Mouse (Mus musculus) gastrocnemius, postnatal 25 days (tissue): ENCODE results near the gene Ranbp3l. TPM values are rescaled to one million over a fixed set of nuclear protein-coding genes. Genes with fewer than 3 reads are reported as not detected.
"Not testable (repeated sequence)": the region's sequence is repeated elsewhere in the genome, so short reads cannot be mapped to it uniquely, and the experiment has no call there.

Experiments
- DNase-seq: peaks from one replicate; pipeline ENCODE4 v3.0.0; 2022
- long read RNA-seq, 2 experiments: library from polyadenylated mRNA; stranded (forward); transcript quantifications; one replicate each; pipeline ENCODE4 v2.0.0; 2021
- total RNA-seq, 2 experiments: library from RNA; stranded (reverse); gene quantifications; 1 replicate in 1 of 2; 2 replicates in 1 of 2; pipeline ENCODE4 v1.2.3; 2021

The Ranbp3l gene
- under 1 TPM in 1 of 2 experiments, not detected in 1; 0.18 TPM for total RNA-seq
- long read RNA-seq, experiment 1: 0 reads
- long read RNA-seq, experiment 2: 0 reads

DNA sequence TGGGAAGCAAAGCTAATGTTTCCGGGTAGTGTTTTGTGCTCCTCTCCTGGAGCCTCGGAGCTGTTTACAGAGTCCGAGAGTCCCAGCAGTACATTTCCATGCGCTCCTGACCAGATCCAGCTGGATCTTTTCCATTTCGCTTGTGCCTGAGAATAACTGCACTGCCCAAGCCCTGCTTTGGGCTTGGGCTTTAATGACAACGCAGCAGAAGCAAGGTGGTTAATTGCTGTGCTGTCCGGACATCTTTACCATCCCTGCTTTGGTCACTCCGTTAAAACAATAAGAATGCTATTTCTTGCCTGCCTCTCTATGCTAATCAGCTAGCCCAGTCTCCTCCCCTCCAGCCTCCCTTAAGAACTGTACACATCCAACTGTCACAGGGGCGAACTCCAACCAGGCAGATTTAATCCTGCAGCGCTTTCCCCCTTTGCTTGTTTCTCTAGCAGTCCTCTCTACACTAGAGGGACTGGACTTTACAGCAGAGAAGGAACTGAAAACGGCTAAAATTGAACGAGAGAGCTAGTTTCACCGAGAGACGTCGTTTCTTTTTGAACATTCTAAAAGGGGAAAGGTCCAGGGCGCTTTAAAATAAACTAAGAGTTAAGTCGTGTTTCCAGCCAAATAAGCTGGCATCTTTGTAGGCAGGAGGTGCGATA is at the start of gene Ranbp3l:
Gene Ranbp3l, plus strand, starts transcription at position 377 of the 656 bp plus-strand sequence.
- no peak for DNase-seq

DNA sequence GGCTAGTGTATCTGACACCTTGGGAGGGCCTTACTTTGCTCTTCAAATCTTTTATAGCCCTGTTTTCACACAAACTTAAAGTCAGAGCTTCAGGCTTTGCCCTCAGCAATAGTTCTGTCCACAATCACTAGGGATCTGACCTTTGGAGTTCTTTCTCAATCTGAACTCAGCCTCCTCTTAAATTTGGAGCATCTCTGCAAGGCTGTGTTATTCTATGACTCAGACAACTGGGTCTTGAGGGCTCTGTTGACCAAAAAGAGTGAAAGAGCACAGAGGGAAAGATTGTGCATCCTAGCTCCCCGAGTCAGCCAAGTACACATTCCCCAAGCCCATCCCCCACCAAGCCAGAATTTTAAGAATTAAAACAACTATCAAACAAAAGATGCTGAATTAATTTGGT is 37.7 kb upstream of the Ranbp3l start:
- no peak for DNase-seq

DNA sequence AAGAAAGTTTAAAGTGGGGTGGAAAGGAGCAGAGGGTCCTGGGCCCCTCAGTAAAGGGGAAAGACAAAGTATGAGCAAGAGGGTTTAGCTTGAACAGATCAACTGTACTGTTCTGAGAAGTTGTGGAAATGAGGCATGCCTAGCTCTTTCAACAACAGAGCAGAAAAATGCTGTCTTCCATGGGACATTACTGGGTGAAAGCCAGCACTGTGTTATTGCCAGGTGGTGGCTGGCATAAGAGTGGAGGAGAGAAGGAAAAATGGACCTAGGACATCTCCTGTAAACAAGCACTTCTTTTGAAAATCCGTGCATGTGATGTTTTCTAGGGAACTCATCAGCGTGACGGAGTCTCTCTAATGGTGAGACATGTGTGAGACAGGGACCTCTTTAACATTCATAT is 30.8 kb upstream of the Ranbp3l start:
- no peak for DNase-seq

DNA sequence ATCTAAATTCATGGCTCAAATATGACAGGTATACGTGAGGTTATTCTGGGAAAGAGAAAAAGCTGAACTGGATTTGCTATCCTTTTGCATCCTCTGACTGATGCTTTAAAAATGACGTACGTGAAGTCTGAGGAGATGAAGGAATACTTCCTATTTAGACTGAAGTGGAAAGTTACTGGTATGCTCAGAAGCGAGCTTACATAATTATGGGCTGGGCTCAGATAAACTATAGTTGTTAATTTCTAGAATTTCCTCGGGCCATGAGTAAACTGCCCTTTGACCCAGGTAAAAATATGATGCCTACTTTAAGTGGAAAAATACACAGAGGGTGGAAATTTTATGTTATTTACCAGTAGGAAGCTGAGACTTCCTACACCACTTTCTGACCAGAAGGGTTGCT is 26.9 kb upstream of the Ranbp3l start:
- DNase-seq: no peak

DNA sequence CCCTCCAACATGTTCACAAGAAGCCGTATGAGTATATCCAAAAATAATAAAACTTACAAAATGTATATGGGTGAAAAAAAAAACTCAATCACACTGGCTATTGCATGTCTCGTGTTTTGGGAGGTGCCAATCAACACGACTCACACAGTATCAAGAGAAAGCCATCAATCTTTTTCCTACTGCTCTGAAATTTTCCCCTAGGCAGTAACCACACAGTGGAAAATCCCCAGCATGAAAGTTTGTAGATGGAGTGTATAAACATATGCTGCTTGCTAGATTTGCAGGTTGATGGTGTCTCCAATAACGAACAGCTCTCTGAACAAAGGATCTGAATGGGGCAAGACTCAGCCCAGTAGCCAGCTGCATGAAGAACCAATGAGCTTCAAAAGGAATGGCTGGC is 16.9 kb upstream of the Ranbp3l start:
- DNase-seq: no peak

DNA sequence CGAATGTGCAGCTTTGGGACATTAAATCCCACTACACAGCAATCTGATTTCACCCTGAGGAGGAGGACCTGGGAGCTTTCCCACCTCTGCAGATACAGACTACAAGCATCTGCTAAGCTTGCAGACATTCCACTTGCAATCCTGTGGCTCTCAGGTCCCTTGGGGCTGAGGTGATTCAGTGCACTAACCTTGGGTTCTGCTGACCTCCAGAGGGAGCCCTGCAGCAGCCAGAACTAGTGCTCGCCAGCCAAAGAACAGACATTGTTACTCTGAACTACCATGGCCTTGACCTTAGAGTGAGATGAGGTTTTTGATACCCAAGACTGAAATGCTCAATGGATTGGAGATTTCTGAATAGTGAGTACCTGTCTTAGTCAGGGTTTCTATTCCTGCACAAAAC is 4.4 kb upstream of the Ranbp3l start:
- no peak for DNase-seq

DNA sequence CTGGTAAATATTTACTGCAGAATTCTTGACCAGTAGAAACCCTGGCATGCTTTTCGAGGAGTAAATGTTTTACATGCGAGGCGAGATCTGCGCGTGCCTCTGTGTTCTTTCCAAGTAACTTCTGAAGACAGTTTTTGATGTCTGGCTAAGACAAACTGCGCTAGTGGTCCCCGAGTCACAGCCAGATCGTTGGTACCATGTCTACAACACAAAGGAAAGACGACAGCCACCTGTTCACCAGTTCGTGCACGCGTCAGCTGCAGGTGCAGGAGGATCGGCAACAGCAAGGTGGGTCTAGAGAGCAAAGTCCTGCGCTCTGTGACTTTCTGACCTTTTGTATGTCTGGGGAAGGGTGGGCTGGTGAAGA is 463 bp downstream of the Ranbp3l start:
- DNase-seq: no peak

DNA sequence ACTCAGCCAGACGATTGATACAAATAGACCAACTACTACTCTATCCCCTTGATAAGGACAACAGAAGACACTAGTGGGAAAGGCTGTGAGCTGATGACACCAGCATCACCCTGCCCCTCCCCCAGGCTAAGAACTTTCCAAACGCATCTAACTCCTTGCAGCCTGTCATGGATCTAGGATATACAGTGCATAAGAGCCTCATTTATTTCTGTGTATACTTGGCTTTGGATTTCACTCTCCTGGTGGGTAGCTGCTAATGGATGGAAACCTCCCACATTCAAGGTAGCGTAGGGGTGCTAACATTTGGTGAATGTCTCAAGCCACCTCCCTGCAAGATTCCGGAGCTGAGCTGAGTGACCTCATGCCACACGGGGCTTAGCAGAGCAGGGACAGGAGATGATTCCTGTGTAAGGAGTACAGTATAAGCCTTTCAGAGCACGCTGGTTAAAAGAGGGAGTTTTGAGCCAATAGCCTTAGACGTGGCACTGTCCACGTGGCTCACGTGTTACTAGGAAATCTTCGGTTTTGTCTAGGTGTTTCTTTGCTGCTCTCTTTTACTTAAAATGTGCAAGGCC is 1.4 kb downstream of the Ranbp3l start:
- DNase-seq: no peak

DNA sequence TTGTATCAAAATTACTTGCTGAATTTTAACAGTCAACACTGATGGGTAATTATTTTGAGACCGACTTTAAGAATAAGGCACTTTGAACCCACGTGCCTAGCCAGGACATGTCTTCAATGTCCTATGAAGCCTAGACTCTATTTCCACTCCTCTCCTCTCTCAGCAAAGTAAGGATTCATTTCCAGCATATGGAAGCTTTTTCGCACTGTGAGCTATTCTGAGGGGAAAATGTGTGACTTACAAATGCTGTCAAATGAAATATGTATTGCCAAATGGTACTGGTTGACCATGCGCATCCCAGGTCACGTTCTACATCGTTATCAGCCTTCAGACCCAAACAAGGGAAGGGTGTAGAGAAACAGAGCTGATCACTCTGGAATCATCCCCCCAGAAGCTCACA is 23.5 kb downstream of the Ranbp3l start:
- DNase-seq: no peak

DNA sequence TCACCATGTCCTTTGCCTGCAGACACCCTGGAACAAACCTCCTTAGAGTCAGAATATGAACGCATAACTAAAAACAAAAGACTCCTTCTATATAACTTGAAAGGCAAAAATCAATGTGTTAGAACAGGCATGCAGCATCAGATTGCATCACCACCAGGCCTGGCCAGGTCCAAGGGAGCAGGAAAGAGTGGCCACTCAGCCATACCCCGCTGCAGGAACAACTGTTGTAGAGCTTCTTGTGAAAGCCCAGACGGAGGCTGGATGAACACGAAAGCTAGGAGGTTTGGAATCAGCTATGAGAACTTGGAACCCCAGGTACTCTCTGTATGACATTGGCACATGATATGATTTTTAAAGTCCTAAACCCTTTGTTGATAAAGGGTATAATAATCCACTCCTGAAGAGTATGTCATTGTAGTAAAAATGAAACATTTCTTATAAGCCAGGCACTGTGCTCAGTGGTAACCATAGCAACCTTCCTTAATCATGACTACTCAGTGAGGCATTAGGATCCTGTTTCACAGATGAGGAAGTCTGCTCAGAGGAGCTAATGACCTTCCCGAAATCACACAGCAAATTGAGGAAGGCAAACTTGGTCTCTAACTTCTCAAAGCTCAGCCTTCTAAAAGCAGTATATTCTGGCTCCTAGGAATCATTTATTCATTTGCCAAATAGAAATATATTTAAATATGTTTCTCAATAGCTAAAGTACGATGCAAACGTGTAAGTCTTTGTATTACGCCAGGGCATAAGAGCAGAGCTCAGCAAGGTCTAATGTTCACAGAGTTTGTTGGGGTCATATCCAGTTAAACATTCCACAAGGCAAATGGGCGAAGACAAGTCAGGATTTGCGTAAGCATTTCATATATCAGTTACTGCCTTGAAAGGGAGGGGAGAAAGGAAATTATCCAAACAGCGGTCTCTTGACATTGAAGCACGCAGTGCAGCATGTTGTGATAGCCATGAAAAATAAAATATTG is 24.4 kb downstream of the Ranbp3l start:
- no peak for DNase-seq

DNA sequence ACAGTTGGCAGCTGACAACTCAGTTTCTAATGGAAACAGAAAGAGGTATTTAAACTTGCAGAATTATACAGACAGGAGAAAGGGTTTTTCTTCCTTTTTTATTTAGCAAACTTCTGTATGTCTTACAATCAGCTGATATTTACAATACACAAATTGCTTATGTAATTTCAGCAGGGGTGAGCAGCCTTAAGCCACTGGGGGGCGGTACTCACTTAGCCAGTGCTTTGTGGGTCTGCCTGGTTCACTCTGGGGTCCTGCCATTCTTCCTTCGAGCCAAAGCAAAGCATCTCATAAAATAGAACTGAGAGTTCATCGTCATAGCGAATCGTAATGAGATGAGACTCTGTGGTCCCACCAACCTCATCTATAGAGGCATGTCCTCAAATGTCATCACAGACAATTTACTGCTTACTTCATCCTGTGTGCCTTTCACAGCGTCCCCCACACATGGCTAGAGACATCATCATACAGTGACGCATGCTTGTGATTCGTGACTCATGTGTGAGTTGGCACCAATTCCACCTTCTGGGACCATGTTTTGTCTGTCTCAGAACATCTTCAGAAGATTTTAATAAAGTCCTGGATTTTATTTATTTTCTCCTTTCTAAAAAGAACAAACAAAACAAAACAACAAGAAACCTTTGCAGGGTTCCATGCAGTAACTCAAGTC is 27.0 kb downstream of the Ranbp3l start:
- no peak for DNase-seq

DNA sequence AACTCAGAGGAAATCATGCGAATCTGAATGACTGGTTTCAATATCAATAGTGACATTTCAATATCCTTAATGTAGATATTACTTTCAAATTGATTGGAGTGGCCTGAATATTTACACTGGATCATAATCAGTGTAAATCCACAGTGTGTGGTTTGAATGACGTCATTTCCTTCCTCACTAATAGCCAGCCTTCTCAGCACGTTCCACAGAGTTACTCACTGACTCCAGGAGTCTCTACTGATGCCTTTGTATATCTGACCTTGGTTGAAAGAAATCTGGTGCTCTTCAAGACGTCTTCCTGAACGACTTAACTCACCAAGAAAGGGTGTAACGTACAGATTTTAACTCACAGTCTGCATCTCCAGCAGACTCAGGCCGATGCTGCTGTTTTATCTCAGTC is 27.7 kb downstream of the Ranbp3l start:
- no peak for DNase-seq

DNA sequence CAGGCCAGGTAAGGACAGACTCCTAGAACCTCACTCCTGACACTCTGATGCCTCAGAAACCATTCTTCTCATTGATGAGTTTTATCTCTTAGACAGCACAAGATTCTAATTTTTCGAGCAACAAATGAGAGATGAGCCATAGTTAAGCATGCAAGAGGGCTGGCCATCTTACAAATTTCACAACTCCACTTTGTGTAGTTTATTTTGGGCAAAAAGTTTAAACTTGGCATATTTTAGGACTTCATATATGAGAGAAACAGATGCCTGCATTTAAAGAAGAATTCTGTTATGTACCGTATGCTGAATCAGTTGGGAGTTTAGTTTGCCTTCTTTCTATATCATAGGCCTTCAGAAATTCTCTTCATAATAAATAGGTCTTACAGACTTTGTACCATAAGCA is 35.0 kb downstream of the Ranbp3l start:
- DNase-seq: no peak

DNA sequence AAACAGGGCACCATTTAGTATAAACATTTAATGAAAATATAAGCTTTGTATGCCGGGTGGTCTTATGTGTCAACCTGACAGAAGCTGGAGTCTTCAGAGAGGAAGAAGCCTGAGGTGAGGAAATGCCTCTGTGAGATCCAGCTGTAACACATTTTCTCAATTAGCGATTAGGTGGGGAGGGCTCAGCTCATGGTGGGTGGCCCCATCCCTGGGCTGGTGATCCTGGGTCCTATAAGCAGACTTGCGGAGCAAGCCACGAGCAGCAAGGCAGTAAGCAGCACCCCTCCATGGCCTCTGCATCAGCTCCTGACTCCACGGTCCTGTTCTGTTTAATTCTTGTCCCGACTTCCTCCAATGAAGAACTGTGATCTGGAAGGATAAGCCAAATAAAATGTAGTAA is 41.4 kb downstream of the Ranbp3l start:
- no peak for DNase-seq

DNA sequence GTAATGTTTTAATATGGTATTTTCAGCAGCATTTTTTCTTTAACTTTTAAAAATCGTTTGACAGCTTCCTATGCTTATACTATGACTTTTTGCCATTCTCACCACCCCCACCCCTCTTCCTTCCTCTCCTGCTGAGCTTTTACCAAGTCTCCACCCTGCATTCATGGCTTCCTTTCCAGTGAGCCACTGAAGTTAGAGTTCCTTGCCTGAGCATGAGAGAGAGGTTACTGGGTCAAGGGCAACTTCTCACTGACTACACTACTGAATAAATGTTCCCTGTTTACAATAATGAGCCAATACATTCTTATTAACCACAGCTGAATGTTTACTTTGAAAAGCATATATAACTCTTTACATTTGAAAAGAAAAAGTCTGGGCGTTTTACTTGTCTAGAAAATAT is 46.8 kb downstream of the Ranbp3l start:
- no peak for DNase-seq

DNA sequence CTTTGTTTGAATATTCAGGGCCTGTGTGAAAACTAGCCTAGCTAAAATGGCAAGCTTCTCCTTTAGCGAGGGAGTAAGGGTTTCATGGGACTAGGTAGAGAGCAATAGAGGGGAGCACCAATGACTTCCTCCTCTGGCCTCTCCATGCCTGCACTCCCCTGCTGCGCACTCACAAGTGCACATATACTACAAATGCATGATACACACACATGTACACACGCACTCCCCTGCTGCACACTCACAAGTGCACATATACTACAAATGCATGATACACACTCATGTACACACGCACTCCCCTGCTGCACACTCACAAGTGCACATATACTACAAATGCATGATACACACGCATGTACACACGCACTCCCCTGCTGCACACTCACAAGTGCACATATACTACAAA is 47.7 kb downstream of the Ranbp3l start:
- DNase-seq: not testable (repeated sequence)

DNA sequence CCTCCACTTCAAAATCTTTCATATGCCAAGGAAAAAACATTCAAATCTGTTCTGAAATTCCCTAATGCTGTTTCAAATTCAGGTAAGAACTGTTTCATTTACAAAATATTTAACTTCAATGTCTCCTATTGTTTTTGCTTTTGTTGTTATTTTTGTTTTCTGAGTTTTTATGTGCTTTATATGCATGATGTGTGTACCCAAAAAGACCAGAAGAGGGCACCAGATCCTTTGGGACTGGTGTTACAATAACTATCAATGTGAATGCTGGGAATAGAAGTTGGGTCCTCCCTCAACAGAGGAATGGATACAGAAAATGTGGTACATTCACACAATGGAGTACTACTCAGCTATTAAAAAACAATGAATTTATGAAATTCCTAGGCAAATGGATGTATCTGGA is 88.0 kb downstream of the Ranbp3l start:
- no peak for DNase-seq

DNA sequence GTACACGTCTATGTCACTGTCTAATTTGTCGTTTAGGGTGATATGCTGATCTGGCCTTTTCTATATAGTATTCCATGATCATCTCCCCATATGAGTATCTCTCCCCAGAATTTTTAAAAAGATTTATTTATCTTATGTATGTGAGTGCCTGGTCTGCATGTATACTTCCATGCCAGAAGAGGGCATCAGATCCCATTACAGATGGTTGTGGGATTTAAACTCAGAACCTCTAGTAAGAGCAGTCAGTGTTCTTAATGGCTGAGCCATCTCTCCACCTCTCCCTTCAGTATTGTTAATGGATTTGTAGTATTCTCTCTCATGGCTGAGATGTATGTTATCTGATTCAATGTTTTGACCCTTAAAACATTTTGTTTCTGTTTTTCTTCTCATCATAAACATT is 92.1 kb downstream of the Ranbp3l start:
- no peak for DNase-seq

DNA sequence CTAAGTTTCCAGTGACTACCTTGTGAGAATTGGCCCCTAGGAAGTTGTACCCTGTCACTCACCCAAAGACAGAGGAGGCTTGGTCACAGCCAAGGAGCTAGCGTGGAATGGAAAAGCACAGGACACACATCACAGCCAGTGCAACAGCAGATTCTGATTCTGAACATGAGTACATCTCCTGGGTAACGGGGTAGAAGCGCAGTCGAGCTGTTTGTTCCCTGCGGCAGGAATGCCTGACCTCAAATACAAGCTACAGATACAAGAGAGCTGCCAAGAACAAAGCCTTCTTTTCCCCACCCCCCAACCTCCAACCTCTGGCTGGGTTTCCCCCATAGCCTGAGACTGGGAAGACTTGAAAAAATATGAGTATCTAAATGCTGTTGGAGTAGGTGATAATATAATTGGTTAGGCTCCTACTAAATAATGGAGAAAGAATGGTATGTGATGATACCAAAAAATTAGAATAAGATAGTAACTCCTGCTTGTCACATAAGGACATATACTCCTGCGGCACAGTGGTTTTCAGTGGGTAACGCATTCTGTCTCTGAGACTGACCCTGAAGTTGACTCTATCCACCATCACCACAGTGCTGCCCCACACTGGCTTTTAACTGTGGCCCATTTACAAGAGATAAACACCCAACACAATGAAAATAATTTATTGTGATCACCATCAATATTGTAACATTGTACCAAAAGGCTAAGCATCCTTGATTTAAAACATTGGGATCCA is 93.6 kb downstream of the Ranbp3l start:
- DNase-seq: no peak

DNA sequence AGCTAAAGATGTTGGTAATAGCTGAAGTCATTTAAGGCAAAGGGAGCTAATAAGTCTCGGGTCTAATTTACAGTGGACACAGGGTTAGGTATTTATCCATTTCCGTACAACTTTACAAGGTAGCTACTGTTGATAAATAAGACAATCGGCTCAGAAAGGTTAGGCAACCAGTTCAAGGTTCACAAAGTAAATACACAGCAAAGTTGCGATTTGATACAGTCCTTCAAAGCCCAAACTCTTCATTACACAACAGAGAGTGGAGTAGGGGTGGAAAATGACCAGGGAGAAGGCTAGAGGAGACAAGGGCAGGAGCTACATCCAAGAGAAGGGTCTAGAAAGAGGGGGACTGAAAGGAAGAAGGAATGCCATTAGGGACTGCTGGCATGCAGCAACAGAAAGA is 101.1 kb downstream of the Ranbp3l start:
- no peak for DNase-seq

DNA sequence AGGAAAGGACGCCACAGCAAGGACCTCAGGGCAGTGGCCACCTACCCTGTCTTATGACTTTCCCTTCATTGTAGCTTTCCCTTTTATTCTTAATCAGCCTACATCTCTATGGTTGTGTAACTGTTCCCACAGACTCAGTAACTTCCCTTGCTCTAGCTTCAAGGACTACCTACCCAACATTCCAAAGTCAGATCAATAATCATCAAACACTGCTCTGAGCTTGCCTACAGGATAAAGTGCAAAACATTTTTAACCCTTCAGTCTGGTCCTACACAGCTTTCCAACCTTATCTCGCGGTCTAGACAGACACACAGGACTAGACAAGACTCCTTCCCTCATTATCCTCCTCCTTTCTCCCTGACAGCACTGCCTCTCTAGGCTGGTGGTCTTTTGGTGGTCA is 102.6 kb downstream of the Ranbp3l start:
- no peak for DNase-seq
